Comparison of ENCODE assay signal across 9 mouse cellular contexts in genomic region chr7:130001064-130001463, GRCm38 (mm10).
DNase-seq lines count a peak whose midpoint lies in the region; ATAC-seq lines count a peak whose summit lies in the region.
"Had no signal": no experiment of that assay in that cellular context is flagged by ENCODE, and none has a peak within 500 bp of the region (broad histone marks: within the 10 kb centered on the region; RNA-seq: fewer than 3 reads in every experiment).

No protein-coding gene starts in this region.

- H3K9me3 ChIP-seq in lung, embryonic 16.5 days (ENCODE audit: control insufficient read depth, low read length), result no peaks in the 10 kb centered on the region
- no peaks in the 10 kb centered on the region for H3K9me3 ChIP-seq in stomach, embryonic 14.5 days (ENCODE audit: control insufficient read depth, low read depth, low read length)
- H3K9me3 ChIP-seq: neural tube, embryonic 13.5 days had no signal

- intact Hi-C loops in heart, postnatal 25 days (cut with DNase I), result no loop called here

- WGBS in lung, embryonic 16.5 days, result 25% methylated on average over 10 of the region's 10 CpGs
- WGBS in stomach, embryonic 14.5 days, result 32% methylated on average over 10 of the region's 10 CpGs

- peak overlapping the region; percentile 15; the same call in 1 of the 2 replicates for H3K4me2 ChIP-seq in lung, embryonic 16.5 days (ENCODE audit: low read depth, low read length)
- 0 out of 2 replicates have a peak overlapping the region, but pooled peaks have one; percentile 5 for H3K4me2 ChIP-seq in stomach, embryonic 14.5 days (replicated peaks; ENCODE audit: low read depth, low read length)
- H3K4me2 ChIP-seq: neural tube, embryonic 13.5 days had no signal

- peaks cover 18% of the 10 kb centered on the region for H3K4me1 ChIP-seq in lung, embryonic 16.5 days (replicated peaks; ENCODE audit: control insufficient read depth, insufficient read depth, low read length)
- peaks cover 25% of the 10 kb centered on the region for H3K4me1 ChIP-seq in stomach, embryonic 14.5 days (ENCODE audit: control insufficient read depth, insufficient read depth, low read length)

- DNase-seq in heart, adult 11 months, result peak; percentile 90
- no peak for DNase-seq in heart, postnatal 25 days (ENCODE audit: low spot score)
- DNase-seq in lung, postnatal 25 days (ENCODE audit: low spot score), result no peak
- DNase-seq in layer of hippocampus, adult 9-11 months, result peak; percentile 62
- no peak for DNase-seq in thymus, postnatal 25 days

- ATAC-seq in lung, embryonic 16.5 days (ENCODE audit: low read depth), result no peak
- ATAC-seq in stomach, embryonic 14.5 days (ENCODE audit: insufficient number of reproducible peaks, insufficient read depth, low FRiP score, low read depth), result no peak
- ATAC-seq in megakaryocyte progenitor cell, adult 5-6 weeks (replicated peaks; ENCODE audit: poor library complexity), result no peak

- peak overlapping the region; percentile 51 for H3K9ac ChIP-seq in lung, embryonic 16.5 days (ENCODE audit: low read length)
- no peak overlapping the region for H3K9ac ChIP-seq in stomach, embryonic 14.5 days (replicated peaks; ENCODE audit: low read depth, low read length)
- H3K9ac ChIP-seq: neural tube, embryonic 13.5 days had no signal

- H3K27ac ChIP-seq in lung, embryonic 16.5 days (ENCODE audit: low read length), result peak overlapping the region; percentile 80
- H3K27ac ChIP-seq in stomach, embryonic 14.5 days (ENCODE audit: low read length), result peak overlapping the region; percentile 44; the same call in 1 of the 2 replicates
- H3K27ac ChIP-seq: neural tube, embryonic 13.5 days had no signal

- no peaks in the 10 kb centered on the region for H3K36me3 ChIP-seq in lung, embryonic 16.5 days (ENCODE audit: control insufficient read depth, insufficient read depth, low read length)
- H3K36me3 ChIP-seq in stomach, embryonic 14.5 days (ENCODE audit: control insufficient read depth, insufficient read depth, low read length), result no peaks in the 10 kb centered on the region
- H3K36me3 ChIP-seq: neural tube, embryonic 13.5 days had no signal

- no peaks in the 10 kb centered on the region for H3K27me3 ChIP-seq in lung, embryonic 16.5 days (ENCODE audit: control insufficient read depth, insufficient read depth, low read depth, low read length)
- H3K27me3 ChIP-seq in stomach, embryonic 14.5 days (ENCODE audit: control insufficient read depth, insufficient read depth, low read length), result no peaks in the 10 kb centered on the region
- H3K27me3 ChIP-seq: neural tube, embryonic 13.5 days had no signal

- H3K4me3 ChIP-seq in lung, embryonic 16.5 days (ENCODE audit: low read length), result no peak overlapping the region
- H3K4me3 ChIP-seq in stomach, embryonic 14.5 days (ENCODE audit: low read depth, low read length), result no peak overlapping the region
- H3K4me3 ChIP-seq: neural tube, embryonic 13.5 days had no signal

Comparison
In these comparisons a context has a peak if more than half of its experiments do, and no peak if none do; other contexts are left out.
1. DNase-seq: peak in heart, adult 11 months (single experiment) and layer of hippocampus, adult 9-11 months (single experiment); none in heart, postnatal 25 days (single experiment), lung, postnatal 25 days (single experiment) and thymus, postnatal 25 days (single experiment).